Mouse (Mus musculus) layer of hippocampus, postnatal 14 days (tissue): Measurements from ENCODE around the gene Tdrd9. TPM values are rescaled to one million over a fixed set of nuclear protein-coding genes. Genes with fewer than 3 reads are reported as not detected.
"Not testable (repeated sequence)": the region's sequence is repeated elsewhere in the genome, so short reads cannot be mapped to it uniquely, and the experiment has no call there.

ENCODE experiments used
- DNase-seq, 2 experiments: peaks; one replicate each; pipeline ENCODE4 v3.0.0; 2021 to 2022; ENCODE audit warnings: low spot score in 2 of 2, mixed read lengths in 1 of 2
- total RNA-seq, 2 experiments: library from RNA; stranded (reverse); gene quantifications; 2 replicates each; pipeline ENCODE4 v1.2.3; 2021

Gene Tdrd9
- total RNA-seq, 2 experiments from 2014 or later = 0.12 to 0.16 TPM

DNA sequence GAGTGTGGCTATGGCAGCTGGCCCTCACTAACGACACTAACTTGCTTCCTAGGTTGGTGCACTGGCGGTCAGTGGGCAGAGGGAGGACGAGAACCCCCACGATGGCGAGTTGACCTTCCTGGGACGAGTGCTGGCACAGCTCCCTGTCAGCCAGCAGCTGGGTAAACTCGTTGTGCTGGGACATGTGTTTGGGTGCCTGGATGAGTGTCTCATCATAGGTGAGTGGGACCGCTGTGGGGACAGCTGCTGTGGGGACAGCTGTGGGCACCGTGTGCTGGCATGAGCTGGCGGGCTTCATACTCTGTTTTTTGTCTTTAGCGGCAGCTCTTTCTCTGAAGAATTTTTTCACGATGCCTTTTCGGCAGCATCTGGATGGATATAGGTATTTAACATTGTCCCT lies 54.1 kb downstream of the Tdrd9 start:
- DNase-seq = no peak

DNA sequence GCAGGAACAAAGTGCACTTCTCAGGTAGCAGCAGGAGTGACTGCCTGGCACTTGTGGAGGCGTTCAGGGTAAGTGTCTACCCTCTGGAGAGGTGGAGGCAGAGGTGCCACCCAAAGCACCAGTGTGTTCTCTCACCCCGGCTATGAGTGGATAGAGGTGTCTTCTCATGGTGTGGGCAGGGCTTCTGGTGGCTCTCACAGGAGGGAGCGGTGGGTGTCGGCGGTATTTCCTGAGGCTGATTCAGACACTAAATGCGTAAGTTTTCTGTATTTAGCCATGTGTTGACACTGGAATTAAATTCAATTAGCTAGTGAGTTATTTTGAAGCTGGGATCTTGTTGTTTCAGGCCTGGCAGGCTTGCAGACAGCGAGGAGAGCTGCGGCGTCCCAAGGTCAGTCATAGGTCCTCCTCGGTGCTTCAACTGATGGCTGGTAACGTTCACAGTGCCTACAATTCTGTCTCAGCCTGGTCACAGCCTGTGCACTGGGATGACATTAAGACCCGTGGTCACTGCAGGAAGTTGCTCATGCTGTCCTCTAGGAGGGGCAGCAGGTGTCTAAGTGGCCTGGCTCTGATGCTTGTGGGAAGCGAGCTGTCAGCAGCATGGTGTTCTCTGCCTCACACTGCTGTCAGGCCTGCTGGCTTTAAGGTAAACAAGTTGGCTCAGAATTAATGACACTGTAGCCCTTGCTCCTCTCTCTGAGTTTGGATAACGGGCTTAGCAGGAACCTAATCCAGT lies 54.7 kb downstream of the Tdrd9 start:
- no peak for DNase-seq

DNA sequence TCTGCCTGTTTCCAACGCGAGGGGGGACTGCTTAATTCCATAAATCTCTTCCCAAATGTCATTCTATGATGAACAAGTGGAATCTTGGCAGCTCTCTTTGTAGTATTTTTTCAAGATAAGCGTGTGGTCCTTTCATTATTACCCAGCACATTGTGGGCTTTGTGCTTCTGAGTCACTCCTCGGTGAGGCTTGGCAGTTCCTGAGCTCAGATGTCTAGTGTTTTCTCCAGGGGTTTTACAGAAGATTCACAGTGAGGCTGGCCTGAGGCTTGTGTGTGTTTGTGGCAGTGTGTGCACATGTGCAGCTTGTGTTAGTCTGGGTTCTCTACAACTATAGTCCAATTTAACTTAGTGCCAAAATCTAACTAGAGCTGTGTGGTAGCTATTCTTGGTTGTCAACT lies 56.0 kb downstream of the Tdrd9 start:
- DNase-seq = no peak

DNA sequence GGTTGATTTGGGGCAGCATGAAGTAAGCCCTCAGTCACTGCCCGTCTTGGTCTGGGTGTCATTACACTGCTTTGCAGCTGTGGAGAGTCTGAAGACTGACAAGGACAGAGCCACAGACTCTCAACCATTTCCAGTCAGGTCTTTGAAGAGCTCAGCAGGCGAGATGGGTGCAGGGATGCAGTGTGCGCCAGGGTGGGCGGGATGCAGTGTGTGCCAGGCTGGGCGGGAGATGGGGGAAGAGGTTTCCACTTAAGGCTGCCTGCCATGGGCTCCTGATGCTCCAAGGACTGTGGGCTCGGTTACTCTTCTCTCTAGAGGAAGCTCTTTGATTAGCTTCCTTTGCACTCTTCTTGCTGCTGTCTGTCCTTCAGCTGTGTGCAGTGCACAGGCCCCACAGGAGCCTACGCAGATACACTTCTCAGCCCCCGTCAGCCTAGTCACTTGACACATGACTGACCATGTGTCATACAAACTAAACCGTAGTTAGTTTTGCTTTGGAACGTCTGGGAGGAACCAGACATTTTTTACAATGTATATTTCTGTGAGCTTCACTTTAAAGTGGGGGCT lies 62.1 kb downstream of the Tdrd9 start:
- DNase-seq = no peak

DNA sequence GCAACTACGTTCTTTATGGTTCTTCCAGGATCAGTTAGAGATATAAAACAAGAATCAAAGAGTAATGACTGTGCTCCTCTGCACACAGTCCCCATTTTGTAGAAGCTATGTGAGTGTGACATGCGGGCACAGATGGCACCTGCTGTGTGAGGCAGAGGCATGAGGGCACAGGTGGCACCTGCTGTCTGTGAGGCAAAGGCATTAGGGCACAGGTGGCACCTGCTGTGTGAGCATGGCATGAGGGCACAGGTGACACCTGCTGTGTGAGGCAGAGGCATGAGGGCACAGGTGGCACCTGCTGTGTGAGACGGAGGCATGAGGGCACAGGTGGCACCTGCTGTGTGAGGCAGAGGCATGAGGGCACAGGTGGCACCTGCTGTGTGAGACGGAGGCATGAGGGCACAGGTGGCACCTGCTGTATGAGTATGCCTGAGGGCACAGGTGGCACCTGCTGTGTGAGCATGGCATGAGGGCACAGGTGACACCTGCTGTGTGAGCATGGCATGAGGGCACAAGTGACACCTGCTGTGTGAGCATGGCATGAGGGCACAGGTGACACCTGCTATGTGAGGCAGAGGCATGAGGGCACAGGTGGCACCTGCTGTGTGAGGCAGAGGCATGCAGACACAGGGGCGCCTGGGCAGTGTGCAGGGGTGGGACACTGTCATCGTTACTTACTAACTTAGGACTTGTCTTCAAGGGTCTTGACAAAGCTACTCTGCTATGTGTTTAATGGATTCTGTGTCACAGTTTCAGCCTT lies 64.2 kb downstream of the Tdrd9 start:
- not testable (repeated sequence) for DNase-seq

DNA sequence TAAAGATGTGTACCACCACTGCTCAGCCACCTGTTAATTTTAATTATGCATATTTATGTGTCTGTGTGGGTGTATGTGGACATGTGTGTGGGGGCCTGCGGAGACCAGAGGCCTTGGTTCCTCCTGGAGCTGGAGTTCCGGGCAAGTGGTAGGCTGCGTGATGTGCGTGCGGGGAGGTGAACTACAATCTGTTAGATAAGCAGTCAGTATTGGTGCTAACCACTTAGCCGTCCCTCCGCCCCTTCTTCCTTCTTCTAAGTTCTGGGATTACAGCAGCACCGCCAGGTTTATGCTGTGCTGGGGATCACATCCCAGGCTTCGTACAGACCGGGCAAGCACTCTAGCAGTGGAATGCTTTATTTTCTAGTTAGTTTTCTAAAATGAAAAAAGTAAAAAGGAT lies 67.1 kb downstream of the Tdrd9 start:
- DNase-seq = no peak

DNA sequence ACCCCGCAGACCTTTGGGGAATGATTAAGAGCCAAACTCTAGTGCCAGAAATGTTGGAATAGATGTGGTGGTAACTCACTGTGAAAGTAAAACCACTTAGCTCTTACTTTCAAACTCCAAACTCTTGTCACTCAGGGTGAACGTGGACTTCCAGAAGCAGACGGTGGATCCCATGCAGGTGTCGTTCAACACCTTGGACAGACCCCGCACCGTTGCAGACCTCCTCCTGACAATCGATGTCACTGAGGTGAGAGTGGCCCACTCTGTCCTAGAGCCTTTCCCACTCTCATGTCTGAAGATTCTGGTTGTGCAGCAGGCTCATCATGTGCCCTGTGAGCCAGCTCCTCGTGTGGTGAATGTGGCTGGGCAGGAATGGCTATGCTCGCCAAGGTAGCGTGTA lies 67.8 kb downstream of the Tdrd9 start:
- DNase-seq = no peak

DNA sequence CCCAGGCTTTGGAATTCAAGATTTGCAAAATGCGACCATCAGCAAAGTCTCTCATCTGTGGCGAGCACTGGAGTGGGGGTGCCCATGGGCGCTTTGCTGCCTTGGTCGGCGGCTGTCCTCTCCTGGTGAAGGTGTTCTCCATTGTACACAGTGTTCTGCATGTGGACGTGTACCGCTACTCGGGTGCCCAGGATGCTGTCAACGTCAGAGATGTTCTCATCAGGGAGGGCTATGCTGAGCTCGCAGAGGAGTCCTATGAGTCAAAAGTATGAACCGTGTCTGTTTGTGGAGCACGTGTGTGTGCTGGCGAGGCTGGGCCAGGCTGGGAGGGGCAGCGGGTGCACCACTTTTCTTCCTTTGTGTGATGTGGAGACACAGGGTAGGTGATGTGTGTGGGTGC lies 71.3 kb downstream of the Tdrd9 start:
- no peak for DNase-seq

DNA sequence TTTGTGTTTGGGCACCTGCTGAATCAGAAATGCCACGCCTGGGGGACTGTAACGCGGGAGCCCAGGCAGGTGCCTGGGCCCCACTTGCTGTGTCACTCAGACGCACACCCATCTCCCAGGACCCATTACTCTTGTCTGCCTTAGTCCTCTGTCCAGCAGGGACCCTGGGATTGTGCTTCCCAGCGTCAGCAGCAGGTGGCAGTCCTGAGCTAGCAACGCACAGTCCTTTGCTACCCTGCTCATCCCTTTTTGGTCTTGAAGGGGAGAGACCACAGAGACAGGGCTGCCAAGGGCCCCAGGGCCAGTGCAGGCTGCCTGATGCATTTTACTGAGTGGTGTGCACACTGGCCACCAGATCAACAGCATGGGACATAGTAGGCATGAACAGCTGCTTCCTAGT lies 106.3 kb downstream of the Tdrd9 start:
- peak; percentile 67 to 68 for DNase-seq

DNA sequence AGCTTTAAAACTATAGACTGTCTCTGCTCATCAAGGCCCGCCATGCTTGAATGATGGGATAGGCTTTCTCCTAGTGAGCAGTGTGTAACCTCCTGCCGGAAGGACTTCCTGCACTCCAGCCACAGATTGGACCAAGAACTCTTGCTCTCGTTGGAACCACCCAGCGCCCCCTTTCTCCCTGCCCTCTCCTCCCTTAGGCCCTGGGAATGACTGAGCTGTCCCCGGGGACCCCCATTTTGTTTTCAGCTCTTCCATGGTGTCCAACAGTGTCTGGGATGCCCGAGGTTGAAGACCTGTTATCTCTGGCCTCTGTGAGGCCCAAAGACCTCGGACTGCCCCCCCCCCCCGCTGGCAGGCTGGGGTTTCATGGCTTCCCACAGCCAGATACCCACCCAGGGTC lies 108.6 kb downstream of the Tdrd9 start:
- DNase-seq = no peak

DNA sequence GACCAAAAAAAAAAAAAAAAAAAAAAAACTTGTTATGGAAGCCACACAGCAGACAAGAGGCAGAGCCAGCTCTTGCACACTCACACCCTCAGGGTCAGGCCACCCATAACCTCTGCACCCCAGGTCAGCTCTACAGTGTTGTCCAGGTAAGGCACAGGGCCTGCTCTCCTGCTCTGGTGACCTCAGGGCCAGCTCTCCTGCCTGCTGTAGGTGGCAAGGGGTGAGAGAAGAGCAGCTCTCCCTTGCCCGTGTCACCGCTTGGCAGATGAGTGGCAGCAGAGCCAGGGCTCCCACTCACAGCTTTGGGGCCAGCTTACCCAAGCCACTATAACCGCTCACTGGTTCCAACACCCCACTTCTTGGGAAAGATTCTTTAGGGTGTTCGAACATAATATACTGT lies 109.6 kb downstream of the Tdrd9 start:
- no peak for DNase-seq

DNA sequence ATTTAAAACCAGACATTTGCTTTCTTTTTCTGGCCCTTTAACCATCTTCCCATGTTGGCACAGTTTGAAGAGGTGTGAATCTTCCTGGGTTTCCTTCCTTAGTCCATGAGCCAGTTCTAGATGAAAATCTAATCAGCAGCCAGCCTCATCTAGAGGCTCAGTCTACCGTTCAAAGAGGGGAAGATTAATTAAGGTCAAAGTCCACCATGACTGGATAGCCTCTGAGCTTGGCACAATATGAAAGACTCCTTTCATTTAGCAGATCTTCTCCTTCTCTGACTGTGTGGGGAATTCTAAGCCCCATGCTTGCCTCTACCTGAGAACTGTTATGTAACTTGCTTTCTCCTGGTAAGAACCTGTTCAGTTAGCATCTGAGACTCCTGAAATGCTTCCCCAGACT lies 110.9 kb downstream of the Tdrd9 start:
- DNase-seq = no peak

DNA sequence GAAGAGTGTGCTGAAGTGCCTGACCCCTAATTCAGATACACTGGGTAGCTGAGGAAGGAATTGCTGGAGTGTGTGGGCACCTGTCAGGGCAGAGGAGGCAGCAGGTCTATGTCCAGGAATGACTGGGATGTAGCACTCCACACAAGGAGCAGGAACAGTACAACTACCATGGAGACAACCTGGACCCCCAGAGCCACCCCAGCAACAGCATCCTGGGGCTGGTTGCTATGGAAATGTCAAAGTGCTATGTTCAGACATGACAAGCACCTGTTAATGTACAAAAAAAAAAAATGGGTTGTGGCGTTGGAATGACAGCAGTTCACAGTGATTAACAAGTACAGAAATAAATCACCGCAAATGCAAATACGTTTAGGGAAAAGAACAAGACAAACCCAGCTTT lies 114.9 kb downstream of the Tdrd9 start:
- DNase-seq = peak; percentile 20 to 31

DNA sequence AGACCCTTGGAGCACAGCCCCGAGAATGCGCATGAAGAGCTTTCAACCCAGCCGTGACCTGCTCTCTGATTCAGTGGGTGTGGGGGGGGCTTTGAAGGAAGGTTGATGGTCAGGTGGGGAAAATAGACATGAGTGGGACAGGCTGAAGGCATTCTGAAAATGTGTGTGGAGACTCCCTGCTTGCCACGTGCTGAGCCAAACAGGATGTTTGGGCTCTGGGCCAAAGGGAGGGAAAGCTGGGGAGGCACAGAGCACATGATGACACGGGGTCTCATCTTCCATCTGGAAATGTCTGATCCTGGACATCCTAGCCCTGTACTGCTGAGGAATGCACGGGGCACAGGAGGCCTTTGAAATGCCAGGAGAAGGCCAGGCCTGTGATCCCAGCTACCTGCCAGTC lies 115.4 kb downstream of the Tdrd9 start:
- no peak for DNase-seq

DNA sequence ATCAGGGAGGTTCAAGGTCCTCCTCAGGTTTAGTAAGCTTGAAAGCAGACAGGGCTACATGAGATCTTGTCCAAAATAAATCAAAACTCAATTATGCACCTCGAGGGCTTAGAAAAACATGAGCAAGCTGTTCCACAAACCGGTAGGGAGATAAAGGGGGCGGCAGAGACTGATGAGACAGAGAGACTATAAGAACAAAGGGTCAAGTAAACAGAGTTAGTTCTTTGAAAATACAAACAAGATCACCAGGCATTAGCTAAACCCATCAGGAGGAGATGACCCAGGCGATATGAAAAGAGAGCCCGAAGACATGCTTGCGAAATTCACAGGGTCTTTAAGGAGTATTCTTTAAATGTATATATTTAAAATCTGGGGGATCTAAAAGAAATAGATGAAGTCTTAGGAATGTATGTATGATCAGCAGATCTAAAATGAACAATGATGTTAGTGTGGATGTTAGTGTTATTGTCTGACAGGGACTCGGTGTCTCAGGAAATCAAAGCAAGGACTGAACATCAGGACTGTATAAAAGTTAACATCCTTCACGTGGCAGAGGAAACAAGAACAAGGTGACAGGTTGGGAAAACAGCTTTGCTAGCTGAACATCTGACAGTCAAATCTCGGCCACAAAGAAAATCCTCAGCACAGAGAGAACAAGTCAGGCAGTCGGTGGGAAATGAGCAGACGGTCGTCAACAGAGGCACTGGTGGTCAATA lies 117.4 kb downstream of the Tdrd9 start:
- no peak for DNase-seq

DNA sequence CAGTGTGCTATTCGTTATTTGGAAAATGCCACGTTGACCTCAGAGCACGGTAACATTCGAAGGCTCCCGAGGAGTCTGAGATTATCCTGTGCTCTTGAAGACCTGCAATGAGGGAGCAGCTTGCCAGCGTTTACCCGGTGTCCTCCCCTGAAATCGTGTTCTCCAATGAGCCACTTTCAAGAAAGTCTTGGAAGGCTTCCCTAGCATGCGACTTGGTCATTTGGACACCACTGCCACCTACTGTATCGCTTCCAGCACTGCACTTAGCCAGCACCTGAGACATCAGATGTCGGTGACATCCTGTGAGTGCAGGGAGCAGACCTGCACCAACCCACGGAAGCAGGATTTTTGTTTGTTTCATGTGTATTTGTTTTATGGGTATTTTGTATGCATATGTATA lies 119.7 kb downstream of the Tdrd9 start:
- DNase-seq = peak; percentile 75 to 82

DNA sequence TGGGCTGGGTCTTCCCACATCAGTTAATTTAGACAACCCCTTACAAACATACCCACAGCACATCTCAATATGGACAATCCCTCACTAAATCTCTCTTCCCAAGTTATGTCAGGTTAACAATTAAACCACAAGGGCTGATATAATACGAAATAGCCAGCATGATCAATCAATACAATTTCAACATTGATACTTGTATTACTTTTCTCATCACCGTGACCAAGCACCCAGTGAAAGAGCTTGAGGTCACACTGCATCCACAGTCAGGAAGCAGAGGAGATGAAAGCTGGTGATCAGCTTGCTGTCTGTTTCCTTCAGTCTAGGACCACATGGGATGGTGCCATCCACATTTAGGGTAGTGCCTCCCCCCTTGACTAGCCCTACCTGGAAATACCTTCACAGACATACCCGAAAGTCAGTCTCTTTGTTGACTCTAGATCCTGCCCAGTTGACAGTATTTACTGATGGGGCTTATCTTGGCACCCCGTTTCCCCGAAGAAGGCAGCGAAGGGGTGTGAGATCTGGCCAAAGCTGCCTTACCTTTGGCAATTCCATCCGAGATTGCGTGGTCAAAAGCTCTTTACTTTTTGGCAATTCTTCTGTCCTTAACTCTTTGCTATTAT lies 123.0 kb downstream of the Tdrd9 start:
- DNase-seq = no peak

DNA sequence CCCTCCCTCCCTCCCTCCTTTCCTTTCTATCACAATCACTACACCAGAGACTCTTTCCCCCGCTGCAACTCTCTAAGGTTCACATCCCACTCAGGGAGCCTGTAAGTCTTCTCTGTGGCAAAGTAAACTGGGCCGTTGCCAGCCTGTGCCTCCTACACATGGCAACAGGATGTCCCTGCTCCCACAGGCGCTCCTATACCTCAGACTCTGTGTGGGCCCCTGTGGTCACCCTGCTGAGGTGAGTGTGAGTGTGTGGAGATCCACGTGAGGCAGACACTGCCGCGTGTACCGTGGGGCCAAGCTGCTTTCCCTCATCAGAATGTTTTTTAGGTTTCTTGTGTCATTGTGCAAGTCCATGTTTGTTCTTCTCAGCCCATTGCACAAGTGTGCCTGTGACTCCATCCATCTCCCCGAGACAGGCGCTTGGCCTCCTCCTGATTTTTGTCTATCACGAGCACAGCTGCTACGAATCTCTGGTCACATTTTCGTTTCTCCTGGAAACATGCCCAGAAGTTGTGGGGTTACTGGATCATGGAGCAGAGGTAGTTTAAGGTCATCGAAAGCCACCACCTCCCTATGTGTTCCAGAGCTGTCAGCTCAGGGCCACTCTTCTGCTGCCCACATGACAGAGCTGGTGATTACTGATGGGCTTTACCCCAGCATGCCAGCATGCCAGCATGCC lies 124.8 kb downstream of the Tdrd9 start:
- no peak for DNase-seq

DNA sequence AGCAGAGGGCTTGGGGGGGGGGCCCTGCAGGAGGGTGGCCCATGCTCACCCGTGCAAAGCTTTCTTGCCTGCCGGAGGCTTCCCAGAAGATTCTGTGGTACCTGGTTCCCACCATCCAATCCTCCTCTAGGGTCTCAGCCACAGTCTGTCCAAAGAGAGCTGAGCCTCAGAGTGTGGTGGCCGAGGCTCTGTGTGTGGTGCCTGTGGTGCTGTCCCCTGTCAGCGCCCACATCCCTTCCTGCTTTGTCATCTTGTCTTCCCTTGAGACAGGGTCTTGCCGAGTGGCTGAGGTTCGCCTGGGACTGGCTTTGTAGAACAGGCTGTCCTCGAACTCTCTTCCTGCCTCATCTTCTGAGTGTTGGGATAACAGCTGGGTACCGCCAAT lies 125.4 kb downstream of the Tdrd9 start:
- DNase-seq = no peak

DNA sequence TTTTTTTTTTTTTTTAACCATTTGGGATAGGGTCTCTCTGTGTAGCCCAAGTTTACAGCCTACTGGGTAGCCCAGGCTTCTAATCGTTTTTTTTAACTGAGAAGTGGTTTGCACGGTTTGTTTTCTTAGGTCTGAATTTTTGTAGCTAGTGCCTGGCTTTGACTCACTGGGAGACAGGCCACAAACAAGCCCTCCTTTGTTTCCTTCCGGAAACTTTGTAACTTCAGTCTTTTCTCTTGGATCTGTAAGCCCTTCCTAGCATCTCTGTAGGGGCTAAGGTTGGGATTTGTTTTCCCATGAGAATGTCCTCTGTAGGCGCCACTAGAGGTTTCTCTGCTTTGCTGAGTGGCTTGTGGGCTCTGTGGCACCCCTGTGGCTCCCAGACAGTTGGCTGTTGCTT lies 128.7 kb downstream of the Tdrd9 start:
- no peak for DNase-seq

DNA sequence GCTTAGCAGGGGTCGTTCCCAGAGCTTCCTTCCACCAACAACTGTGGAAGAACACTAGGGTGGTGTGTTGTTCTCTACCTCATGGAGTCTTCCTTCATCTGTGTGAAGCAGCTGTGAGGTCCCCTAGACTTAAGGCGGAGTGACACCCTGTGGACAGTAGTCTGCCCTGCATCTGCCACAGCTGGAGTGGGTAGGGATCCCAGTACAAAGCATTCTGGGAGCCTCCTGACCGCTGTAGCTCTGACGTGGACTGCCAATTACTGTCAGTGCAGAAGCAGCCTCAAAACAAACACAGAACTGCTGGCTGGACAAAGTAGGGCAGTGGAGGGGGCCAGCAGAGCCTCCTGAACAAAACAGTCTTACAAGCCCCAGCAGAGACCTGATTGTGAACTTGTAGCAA lies 129.7 kb downstream of the Tdrd9 start:
- DNase-seq = peak in 1 of 2 experiments; percentile 16
